Mouse (Mus musculus) liver, embryonic 16.5 days (tissue): ENCODE results near the gene Rpl11. TPM values are rescaled to one million over a fixed set of nuclear protein-coding genes. Genes with fewer than 3 reads are reported as not detected.
A peak's percentile ranks its signal among the peaks of the same experiment; 100 is the strongest.

Experiments used
- ATAC-seq: fragments of 200-750 bp; cut with Nextera tagmentation; 2 replicates; pipeline ENCODE4 v1.8.0; 2017; ENCODE audit warnings: low read depth, mild to moderate bottlenecking, moderate number of reproducible peaks, moderate library complexity
- H3K27ac ChIP-seq: fragments of 300-500 bp; sonication (generic); 2 replicates; pipeline ENCODE4 v1.5.1; 2014; ENCODE audit warnings: mild to moderate bottlenecking, low read length
- H3K27me3 ChIP-seq: fragments of 300-500 bp; sonication (generic); 2 replicates; pipeline ENCODE4 v1.6.1; 2014; ENCODE audit warnings: low read depth, low read length, mixed read lengths; ENCODE audit not compliant: control insufficient read depth, insufficient read depth
- H3K36me3 ChIP-seq: fragments of 300-500 bp; sonication (generic); 2 replicates; pipeline ENCODE4 v1.6.1; 2014; ENCODE audit warnings: mild to moderate bottlenecking; ENCODE audit not compliant: control insufficient read depth, insufficient read depth
- H3K4me1 ChIP-seq: fragments of 300-500 bp; sonication (generic); 2 replicates; pipeline ENCODE4 v1.6.1; 2014; ENCODE audit warnings: low read depth, low read length, mixed read lengths; ENCODE audit not compliant: control insufficient read depth
- H3K4me2 ChIP-seq: fragments of 300-500 bp; sonication (generic); 2 replicates; pipeline ENCODE4 v1.6.1; 2014; ENCODE audit warnings: low read depth, low read length, mixed read lengths
- H3K4me3 ChIP-seq: fragments of 300-500 bp; sonication (generic); 2 replicates; pipeline ENCODE4 v1.5.1; 2014; ENCODE audit warnings: low read depth, mild to moderate bottlenecking, low read length
- H3K9ac ChIP-seq: fragments of 300-500 bp; sonication (generic); 2 replicates; pipeline ENCODE4 v1.6.1; 2014; ENCODE audit warnings: low read depth, low read length
- H3K9me3 ChIP-seq: fragments of 300-500 bp; sonication (generic); replicated peaks from 2 replicates; pipeline ENCODE4 v1.6.1; 2016; ENCODE audit warnings: low read length; ENCODE audit not compliant: control insufficient read depth
- WGBS: fragments of 180-500 bp; shearing (Covaris S2); extraction: QIAGEN DNeasy Blood & Tissue Kit; methylation state at CpG from one replicate; pipeline ENCODE4 v1.1.7; 2014; ENCODE audit not compliant: insufficient replicate concordance; 5-methylcytosine and 5-hydroxymethylcytosine counted together
- polyA plus RNA-seq: library from polyadenylated mRNA; unstranded; fragments of >200 nt; fragmentation: Nextera tagmentation; extraction: Ambion mirVana; gene quantifications from 2 replicates; pipeline ENCODE4 v1.2.1, GENCODE M21; 2015

Rpl11 gene
- polyA plus RNA-seq, 1 experiment from 2014 or later: 219 TPM

- no peaks in the 10 kb centered on the region for H3K9me3 ChIP-seq
- H3K27me3 ChIP-seq: no peaks in the 10 kb centered on the region; the same call in 1 of the 2 replicates
- no peak overlapping the region for H3K4me3 ChIP-seq
- H3K36me3 ChIP-seq: no peaks in the 10 kb centered on the region
- H3K4me1 ChIP-seq: no peaks in the 10 kb centered on the region
- H3K27ac ChIP-seq: no peak overlapping the region
- H3K9ac ChIP-seq: no peak overlapping the region
- H3K4me2 ChIP-seq: no peak overlapping the region
- no peak for ATAC-seq
- WGBS: 75% methylated on average over 4 of the region's 4 CpGs
Measured at GRCm38 (mm10) chr4:136091346-136091745, 38.1 kb upstream of the Rpl11 start.

- Histone ChIP-seq H3K9me3 (no peaks in the 10 kb centered on the region), H3K4me1 (no peaks in the 10 kb centered on the region), H3K27me3 (no peaks in the 10 kb centered on the region), H3K4me3 (no peak overlapping the region), H3K4me2 (no peak overlapping the region), H3K36me3 (no peaks in the 10 kb centered on the region), H3K27ac (peak overlapping the region; percentile 16; the same call in 1 of the 2 replicates), H3K9ac (no peak overlapping the region)
- 40% methylated on average over 11 of the region's 11 CpGs for WGBS
- no peak for ATAC-seq
Measured at GRCm38 (mm10) chr4:136089748-136090583, 36.7 kb upstream of the Rpl11 start.

- H3K4me3 ChIP-seq: no peak overlapping the region
- no peak overlapping the region for H3K4me2 ChIP-seq
- H3K9ac ChIP-seq: no peak overlapping the region
- no peaks in the 10 kb centered on the region for H3K36me3 ChIP-seq
- peak overlapping the region; percentile 16; the same call in 1 of the 2 replicates for H3K27ac ChIP-seq
- H3K27me3 ChIP-seq: no peaks in the 10 kb centered on the region
- WGBS: 36% methylated on average over 16 of the region's 16 CpGs
- H3K9me3 ChIP-seq: no peaks in the 10 kb centered on the region
- no peaks in the 10 kb centered on the region for H3K4me1 ChIP-seq
- ATAC-seq: peak; percentile 24; the same call in 1 of the 2 replicates
Measured at GRCm38 (mm10) chr4:136088971-136089747, 35.9 kb upstream of the Rpl11 start.

GRCm38 (mm10) chr4:136088364-136088763 is 35.1 kb upstream of the Rpl11 start:
- Histone ChIP-seq H3K4me3 (no peak overlapping the region), H3K4me1 (no peaks in the 10 kb centered on the region), H3K36me3 (no peaks in the 10 kb centered on the region), H3K4me2 (no peak overlapping the region), H3K9me3 (no peaks in the 10 kb centered on the region), H3K27ac (no peak overlapping the region), H3K27me3 (no peaks in the 10 kb centered on the region), H3K9ac (no peak overlapping the region)
- no peak for ATAC-seq
- 40% methylated on average over 5 of the region's 5 CpGs for WGBS

GRCm38 (mm10) chr4:136087261-136087660 is 34.0 kb upstream of the Rpl11 start:
- Histone ChIP-seq H3K9me3 (no peaks in the 10 kb centered on the region), H3K4me2 (no peak overlapping the region)
- 61% methylated on average over 5 of the region's 5 CpGs for WGBS

GRCm38 (mm10) chr4:136084840-136085239 is 31.6 kb upstream of the Rpl11 start:
- WGBS: 76% methylated on average over 11 of the region's 11 CpGs
- no peak overlapping the region for H3K4me2 ChIP-seq
- H3K9ac ChIP-seq: no peak overlapping the region
- no peaks in the 10 kb centered on the region for H3K4me1 ChIP-seq
- H3K4me3 ChIP-seq: no peak overlapping the region
- no peak overlapping the region for H3K27ac ChIP-seq
- H3K9me3 ChIP-seq: no peaks in the 10 kb centered on the region
- H3K36me3 ChIP-seq: no peaks in the 10 kb centered on the region
- ATAC-seq: no peak
- H3K27me3 ChIP-seq: peaks cover 23% of the 10 kb centered on the region

More at GRCm38 (mm10) chr4:136087261-136087660, 34.0 kb upstream of the Rpl11 start:
- Histone ChIP-seq H3K36me3 (no peaks in the 10 kb centered on the region), H3K9ac (no peak overlapping the region), H3K4me1 (no peaks in the 10 kb centered on the region), H3K27me3 (peaks cover 5% of the 10 kb centered on the region), H3K27ac (no peak overlapping the region), H3K4me3 (no peak overlapping the region)
- ATAC-seq: no peak

- Histone ChIP-seq H3K9me3 (no peaks in the 10 kb centered on the region), H3K4me1 (no peaks in the 10 kb centered on the region), H3K9ac (no peak overlapping the region), H3K4me2 (no peak overlapping the region), H3K4me3 (no peak overlapping the region), H3K27me3 (peaks cover 23% of the 10 kb centered on the region), H3K36me3 (no peaks in the 10 kb centered on the region), H3K27ac (no peak overlapping the region)
- ATAC-seq: no peak
- WGBS: 60% methylated on average over 19 of the region's 19 CpGs
Measured at GRCm38 (mm10) chr4:136083269-136084105, 30.3 kb upstream of the Rpl11 start.

- Histone ChIP-seq H3K9me3 (no peaks in the 10 kb centered on the region), H3K4me3 (no peak overlapping the region), H3K27ac (no peak overlapping the region), H3K27me3 (peaks cover 23% of the 10 kb centered on the region), H3K9ac (no peak overlapping the region), H3K4me2 (no peak overlapping the region; the same call in 1 of the 2 replicates), H3K4me1 (no peaks in the 10 kb centered on the region), H3K36me3 (no peaks in the 10 kb centered on the region)
- no peak for ATAC-seq
- WGBS: 5% methylated on average over 28 of the region's 28 CpGs
Measured at GRCm38 (mm10) chr4:136081729-136082128, 28.5 kb upstream of the Rpl11 start.
